Mouse (Mus musculus): ENCODE data around the gene Washc2. TPM values are rescaled to one million over a fixed set of nuclear protein-coding genes. Genes with fewer than 3 reads are reported as not detected.

The Washc2 gene
- 100 to 1,000 TPM; 115 to 125 TPM for total RNA-seq (2023)

GRCm38 (mm10) chr6:116207729-116208534, at the start of gene Washc2:
TSS of gene Washc2 (plus strand) at chr6:116208038.

GRCm38 (mm10) chr6:116193394-116194393, 14.1 kb upstream of the Washc2 start, which contains the start of gene Tmcc1:
TSS of gene Tmcc1 (minus strand) at chr6:116193486.

GRCm38 (mm10) chr6:116264018-116264651, 56.3 kb downstream of the Washc2 start, which contains the start of gene Zfand4:
TSS of gene Zfand4 (plus strand) at chr6:116264222.

Other genes with a start within 250 kb of the Washc2 start
- gene Plxnd1, start 213.0 kb upstream of the Washc2 start, total RNA-seq (2023) = 100 to 1,000 TPM; 119 to 135 TPM
- 100 to 1,000 TPM; 217 to 292 TPM for gene Tmcc1, start 14.6 kb upstream of the Washc2 start, total RNA-seq (2023)
- 10 to 100 TPM; 24.3 to 30.1 TPM for gene Zfand4, start 56.2 kb downstream of the Washc2 start, total RNA-seq (2023)
- gene March8, start 130.0 kb downstream of the Washc2 start, total RNA-seq (2023) = 10 to 100 TPM; 20.5 to 22.5 TPM